Mouse (Mus musculus) layer of hippocampus, postnatal 14 days (tissue): ENCODE results near the gene Polr2a. TPM values are rescaled to one million over a fixed set of nuclear protein-coding genes. Genes with fewer than 3 reads are reported as not detected.

ENCODE experiments used
- DNase-seq, 2 experiments: peaks; one replicate each; pipeline ENCODE4 v3.0.0; 2021 to 2022; ENCODE audit warnings: low spot score in 2 of 2, mixed read lengths in 1 of 2
- total RNA-seq, 2 experiments: library from RNA; stranded (reverse); gene quantifications; 2 replicates each; pipeline ENCODE4 v1.2.3; 2021

Polr2a gene
- total RNA-seq, 2 experiments from 2014 or later: 62.8 to 68.5 TPM

DNA sequence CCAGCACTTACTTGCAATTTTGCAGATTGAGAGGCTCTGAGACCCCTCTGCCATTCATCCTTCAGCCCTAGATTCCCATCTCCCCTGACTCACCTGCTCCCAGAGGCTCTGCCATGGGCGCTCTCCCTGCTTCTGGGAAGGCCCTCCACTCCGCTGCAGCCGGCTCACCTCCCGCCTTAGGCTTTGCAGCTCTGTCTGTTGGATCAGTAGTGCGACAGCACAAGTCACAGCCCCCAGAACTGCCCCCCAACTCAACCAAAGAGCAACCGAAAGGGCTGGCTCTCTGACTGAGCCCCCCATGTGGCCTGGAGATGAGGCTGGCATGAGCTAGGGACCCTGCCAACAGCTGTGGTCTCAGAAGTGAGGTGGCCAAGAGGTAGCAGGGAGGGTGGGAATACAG lies 73.5 kb downstream of the Polr2a start:
- DNase-seq: no peak

- DNase-seq: no peak
These were observed 74.2 kb downstream of the Polr2a start for GRCm38 (mm10) chr11:69684128-69684745.

Other genes with a start within 250 kb of the Polr2a start
- 1 to 10 TPM; 5.8 to 6.3 TPM for gene Dnah2, start 209.5 kb downstream of the Polr2a start, total RNA-seq
- gene Efnb3, start 198.4 kb downstream of the Polr2a start, total RNA-seq: 100 to 1,000 TPM; 144 to 156 TPM
- gene Wrap53, start 178.4 kb downstream of the Polr2a start, total RNA-seq: 1 to 10 TPM; 8.6 to 9.5 TPM
- gene Trp53, start 178.3 kb downstream of the Polr2a start, total RNA-seq: 10 to 100 TPM; 27.3 to 29.6 TPM
- gene Atp1b2, start 152.7 kb downstream of the Polr2a start, total RNA-seq: 100 to 1,000 TPM; 513 to 551 TPM
- gene Shbg, start 140.7 kb downstream of the Polr2a start, total RNA-seq: not detected
- 10 to 100 TPM; 16.1 to 19.8 TPM for gene Sat2, start 136.6 kb downstream of the Polr2a start, total RNA-seq
- 100 to 1,000 TPM; 105 to 106 TPM for gene Fxr2, start 125.6 kb downstream of the Polr2a start, total RNA-seq
- under 1 TPM in 1 of 2 experiments, not detected in 1; 0.48 TPM for gene Sox15, start 103.3 kb downstream of the Polr2a start, total RNA-seq
- 10 to 100 TPM; 73.3 to 82.4 TPM for gene Mpdu1, start 96.0 kb downstream of the Polr2a start, total RNA-seq
- 10 to 100 TPM; 13.1 to 18.5 TPM for gene Cd68, start 92.5 kb downstream of the Polr2a start, total RNA-seq
- gene Eif4a1, start 86.2 kb downstream of the Polr2a start, total RNA-seq: 100 to 1,000 TPM; 409 to 418 TPM
- 10 to 100 TPM; 84.3 to 88.5 TPM for gene Senp3, start 76.6 kb downstream of the Polr2a start, total RNA-seq
- gene Tnfsf13, start 72.9 kb downstream of the Polr2a start, total RNA-seq: 1 to 10 TPM in 1 of 2 experiments, under 1 TPM in 1; 0.88 to 1.1 TPM
- gene Tnfsf12, start 62.8 kb downstream of the Polr2a start, total RNA-seq: 1 to 10 TPM; 5.8 to 6.5 TPM
- gene Tnfsfm13, start 62.5 kb downstream of the Polr2a start, total RNA-seq: 1 to 10 TPM in 1 of 2 experiments, under 1 TPM in 1; 0.45 to 1.0 TPM
- gene Slc35g3, start 3.3 kb upstream of the Polr2a start, total RNA-seq: under 1 TPM in 1 of 2 experiments, not detected in 1; 0.21 TPM
- 10 to 100 TPM; 82.0 to 83.5 TPM for gene Zbtb4, start 7.3 kb upstream of the Polr2a start, total RNA-seq
- gene Chrnb1, start 37.3 kb upstream of the Polr2a start, total RNA-seq: 1 to 10 TPM; 1.0 to 1.1 TPM
- 10 to 100 TPM; 22.8 to 23.7 TPM for gene Fgf11, start 43.2 kb upstream of the Polr2a start, total RNA-seq
- not detected for gene Tmem102, start 47.0 kb upstream of the Polr2a start, total RNA-seq
- gene Gm39566, start 56.7 kb upstream of the Polr2a start, total RNA-seq: not detected
- not detected for gene Spem2, start 59.8 kb upstream of the Polr2a start, total RNA-seq
- gene Spem1, start 63.5 kb upstream of the Polr2a start, total RNA-seq: under 1 TPM; 0.50 to 0.74 TPM
- 100 to 1,000 TPM; 220 to 226 TPM for gene Nlgn2, start 79.1 kb upstream of the Polr2a start, total RNA-seq
- gene Tmem256, start 79.9 kb upstream of the Polr2a start, total RNA-seq: 100 to 1,000 TPM; 150 to 162 TPM
- gene Plscr3, start 87.7 kb upstream of the Polr2a start, total RNA-seq: 10 to 100 TPM; 22.0 to 23.3 TPM
- not detected for gene Tnk1, start 100.1 kb upstream of the Polr2a start, total RNA-seq
- gene Tmem95, start 119.4 kb upstream of the Polr2a start, total RNA-seq: not detected
- gene Kctd11, start 122.8 kb upstream of the Polr2a start, total RNA-seq: 1 to 10 TPM; 1.1 to 1.2 TPM
- under 1 TPM in 1 of 2 experiments, not detected in 1; 0.30 TPM for gene Acap1, start 136.9 kb upstream of the Polr2a start, total RNA-seq
- 1 to 10 TPM; 1.5 to 2.1 TPM for gene 2810408A11Rik, start 142.3 kb upstream of the Polr2a start, total RNA-seq
- gene Neurl4, start 142.4 kb upstream of the Polr2a start, total RNA-seq: 100 to 1,000 TPM; 108 to 124 TPM
- 10 to 100 TPM; 28.5 to 29.3 TPM for gene Gps2, start 155.3 kb upstream of the Polr2a start, total RNA-seq
- 100 to 1,000 TPM; 446 to 451 TPM for gene Eif5a, start 163.3 kb upstream of the Polr2a start, total RNA-seq
- 1 to 10 TPM; 8.3 to 9.7 TPM for gene Ybx2, start 177.2 kb upstream of the Polr2a start, total RNA-seq
- 1 to 10 TPM; 1.8 to 3.6 TPM for gene Slc2a4, start 189.6 kb upstream of the Polr2a start, total RNA-seq
- not detected for gene Cldn7, start 206.1 kb upstream of the Polr2a start, total RNA-seq
- 100 to 1,000 TPM; 108 to 115 TPM for gene Ctdnep1, start 222.5 kb upstream of the Polr2a start, total RNA-seq
- gene Elp5, start 223.9 kb upstream of the Polr2a start, total RNA-seq: 10 to 100 TPM; 88.5 to 93.9 TPM
- 100 to 1,000 TPM; 221 to 251 TPM for gene Gabarap, start 232.5 kb upstream of the Polr2a start, total RNA-seq
- gene Phf23, start 237.1 kb upstream of the Polr2a start, total RNA-seq: 10 to 100 TPM; 38.0 to 40.0 TPM
- 10 to 100 TPM; 29.3 to 29.7 TPM for gene Dvl2, start 242.0 kb upstream of the Polr2a start, total RNA-seq